Mouse (Mus musculus) forebrain, embryonic 13.5 days (tissue): ENCODE results near the gene Svip. TPM values are rescaled to one million over a fixed set of nuclear protein-coding genes. Genes with fewer than 3 reads are reported as not detected.
A peak's percentile ranks its signal among the peaks of the same experiment; 100 is the strongest.

Experiments
- ATAC-seq: fragments of 200-750 bp; cut with Nextera tagmentation; 2 replicates; pipeline ENCODE4 v1.8.0; 2017
- H3K27ac ChIP-seq: fragments of 300-500 bp; sonication (generic); 2 replicates; pipeline ENCODE4 v1.5.1; 2015; ENCODE audit warnings: inconsistent platforms, mild to moderate bottlenecking, moderate library complexity
- H3K27me3 ChIP-seq: fragments of 300-500 bp; sonication (generic); 2 replicates; pipeline ENCODE4 v1.6.1; 2015; ENCODE audit warnings: mild to moderate bottlenecking, inconsistent platforms
- H3K36me3 ChIP-seq: fragments of 300-500 bp; sonication (generic); 2 replicates; pipeline ENCODE4 v1.6.1; 2015; ENCODE audit warnings: mild to moderate bottlenecking, inconsistent platforms; ENCODE audit not compliant: poor library complexity, severe bottlenecking
- H3K4me1 ChIP-seq: fragments of 300-500 bp; sonication (generic); 2 replicates; pipeline ENCODE4 v1.6.1; 2015; ENCODE audit warnings: inconsistent platforms
- H3K4me2 ChIP-seq: fragments of 300-500 bp; sonication (generic); 2 replicates; pipeline ENCODE4 v1.6.1; 2015; ENCODE audit warnings: inconsistent platforms, mild to moderate bottlenecking, moderate library complexity
- H3K4me3 ChIP-seq: fragments of 300-500 bp; sonication (generic); 2 replicates; pipeline ENCODE4 v1.5.1; 2015; ENCODE audit warnings: mild to moderate bottlenecking, inconsistent platforms
- H3K9ac ChIP-seq: fragments of 300-500 bp; sonication (generic); 2 replicates; pipeline ENCODE4 v1.6.1; 2015; ENCODE audit warnings: mild to moderate bottlenecking, inconsistent platforms
- H3K9me3 ChIP-seq: fragments of 300-500 bp; sonication (generic); replicated peaks from 2 replicates; pipeline ENCODE4 v1.6.1; 2016; ENCODE audit warnings: inconsistent platforms
- WGBS: fragments of 180-500 bp; shearing (Covaris S2); methylation state at CpG from one replicate; pipeline ENCODE4 v1.1.7; 2015; 5-methylcytosine and 5-hydroxymethylcytosine counted together
- polyA plus RNA-seq: library from polyadenylated mRNA; unstranded; fragments of >200 nt; fragmentation: Nextera tagmentation; extraction: Ambion mirVana; gene quantifications from 2 replicates; pipeline ENCODE4 v1.2.1, GENCODE M21; 2015

Svip gene
- polyA plus RNA-seq = 22.0 and 22.3 TPM in 2 replicates

DNA sequence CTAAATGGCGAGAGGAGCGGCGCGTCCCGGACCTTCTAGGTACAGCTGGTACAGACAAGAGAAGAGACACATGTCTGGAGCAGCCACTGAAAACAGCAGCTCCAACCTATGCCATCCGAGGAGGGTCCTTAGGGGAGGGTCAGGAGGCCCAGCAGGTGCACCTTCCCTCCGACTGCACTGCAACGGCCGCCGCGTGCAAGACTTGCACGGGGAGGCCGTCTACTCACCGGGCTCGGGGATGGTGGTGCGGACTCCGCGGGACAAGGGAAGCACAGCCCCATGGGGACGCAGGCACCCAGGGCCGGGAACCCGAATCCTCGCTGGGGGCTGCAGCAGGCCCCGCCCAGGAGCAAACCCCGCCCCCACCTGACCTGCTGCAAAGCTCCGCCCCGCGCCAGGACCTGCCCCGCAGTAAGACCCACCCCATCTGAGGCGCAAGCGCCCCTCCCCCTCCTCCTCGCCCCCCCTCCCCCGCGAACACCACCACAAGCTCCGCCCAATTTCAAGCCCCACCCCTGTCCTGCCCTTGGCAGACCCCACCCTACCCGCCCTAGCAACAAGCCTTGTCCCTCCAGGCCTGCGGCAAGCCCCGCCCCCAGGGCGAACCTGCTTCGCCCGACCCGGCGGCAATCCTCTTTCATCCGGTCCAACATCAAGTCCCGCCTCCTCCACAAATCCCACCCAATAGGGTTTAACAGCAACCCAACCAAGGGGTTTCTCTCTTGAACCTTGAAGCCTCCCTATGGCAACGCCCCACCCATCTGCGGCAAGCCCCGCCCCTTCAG lies at the start of gene Svip:
Gene Svip (minus strand): TSS at position 508 of the 785 bp plus-strand sequence.
- peak within 1 kb of the TSS; percentile 68 for H3K4me2 ChIP-seq
- H3K27ac ChIP-seq = peak within 1 kb of the TSS; percentile 78
- peaks cover 4% of the 10 kb centered on the region; the same call in 1 of the 2 replicates for H3K36me3 ChIP-seq
- under 1% methylated on average over 37 of the region's 47 CpGs for WGBS
- H3K4me3 ChIP-seq = peak within 1 kb of the TSS; percentile 71
- peak within 1 kb of the TSS; percentile 73 for H3K9ac ChIP-seq
- no peaks in the 10 kb centered on the region for H3K9me3 ChIP-seq
- ATAC-seq = peak; percentile 98
- no peaks in the 10 kb centered on the region for H3K27me3 ChIP-seq
- peaks cover 4% of the 10 kb centered on the region; the same call in 1 of the 2 replicates for H3K4me1 ChIP-seq

DNA sequence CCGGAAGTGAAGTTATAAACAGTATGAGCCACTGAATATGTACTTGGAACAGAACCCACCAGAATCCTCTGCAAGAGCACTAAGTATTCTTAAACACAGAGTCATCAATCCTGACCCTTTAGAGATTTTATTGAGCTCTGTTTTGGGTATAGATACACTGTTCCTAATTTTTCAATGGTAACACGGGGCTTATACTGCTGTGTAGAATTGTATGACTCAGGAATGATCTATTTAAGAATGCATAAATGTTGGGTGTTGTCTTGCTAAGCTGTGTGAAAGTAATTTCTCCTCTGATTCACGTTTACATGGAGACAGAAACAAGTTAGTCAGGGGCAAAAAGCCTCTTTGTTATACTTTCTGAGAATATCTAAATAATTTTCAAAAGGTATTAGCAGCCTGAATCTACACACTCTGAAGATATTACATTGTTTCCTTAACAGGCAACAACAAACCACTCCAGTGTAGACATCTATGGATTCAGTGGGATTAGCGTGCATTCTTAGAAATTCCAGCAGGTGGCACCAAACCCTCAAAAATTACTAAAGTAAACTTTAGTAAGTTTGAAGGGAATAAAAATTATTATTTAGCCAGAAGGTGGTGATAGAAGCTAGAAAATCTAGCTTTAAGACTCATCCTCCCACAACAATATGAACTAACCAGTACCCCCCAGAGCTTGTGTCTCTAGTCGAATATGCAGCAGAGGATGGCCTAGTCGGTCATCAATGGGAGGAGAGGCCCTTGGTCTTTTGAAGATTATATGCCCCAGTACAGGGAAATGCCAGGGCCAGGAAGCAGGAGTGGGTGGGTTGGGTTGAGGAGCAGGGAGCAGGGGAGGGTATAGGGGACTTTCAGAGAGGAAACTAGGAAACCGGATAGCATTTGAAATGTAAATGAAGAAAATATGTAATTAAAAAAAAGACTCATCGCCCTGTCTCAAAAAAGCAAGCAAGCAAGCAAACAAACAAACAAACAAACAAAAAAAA lies 32.1 kb upstream of the Svip start:
- whole genome bisulfite sequencing = 50% methylated on average over 8 of the region's 8 CpGs
- H3K27me3 ChIP-seq = no peaks in the 10 kb centered on the region
- H3K36me3 ChIP-seq = no peaks in the 10 kb centered on the region
- H3K27ac ChIP-seq = no peak overlapping the region
- no peak overlapping the region for H3K9ac ChIP-seq
- no peaks in the 10 kb centered on the region for H3K9me3 ChIP-seq
- H3K4me1 ChIP-seq = no peaks in the 10 kb centered on the region
- H3K4me2 ChIP-seq = no peak overlapping the region
- ATAC-seq = peak; percentile 81
- no peak overlapping the region for H3K4me3 ChIP-seq

DNA sequence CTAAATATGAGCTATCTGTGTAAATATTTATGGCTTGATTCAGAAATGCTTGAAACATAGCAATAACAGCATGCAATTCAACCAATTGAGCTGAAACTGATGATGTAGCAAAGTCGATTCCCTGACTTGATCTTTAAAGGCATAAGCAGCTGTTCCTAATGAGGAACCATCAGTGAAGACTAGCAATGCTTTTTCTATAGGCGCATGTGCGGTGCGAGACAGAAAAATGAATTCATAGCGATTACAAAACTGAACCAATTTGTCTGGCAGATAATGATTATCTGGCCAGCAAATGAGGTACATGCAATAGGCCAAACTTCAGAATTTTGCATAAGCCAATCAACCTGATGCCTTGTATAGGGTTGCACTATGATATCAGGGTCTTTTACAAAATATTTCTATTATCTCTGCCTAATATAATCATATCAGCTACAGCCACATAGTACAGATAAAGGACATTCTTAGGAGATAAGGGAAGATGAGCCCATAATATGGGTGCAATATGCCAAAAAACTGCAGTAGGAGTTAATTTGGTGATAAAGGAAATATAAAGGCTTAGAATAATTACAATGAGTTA lies 18.3 kb upstream of the Svip start:
- H3K9ac ChIP-seq = no peak overlapping the region
- no peaks in the 10 kb centered on the region for H3K36me3 ChIP-seq
- H3K4me2 ChIP-seq = no peak overlapping the region
- H3K9me3 ChIP-seq = no peaks in the 10 kb centered on the region
- WGBS = 87% methylated on average over 5 of the region's 5 CpGs
- no peaks in the 10 kb centered on the region for H3K4me1 ChIP-seq
- H3K27me3 ChIP-seq = no peaks in the 10 kb centered on the region
- ATAC-seq = no peak
- no peak overlapping the region for H3K27ac ChIP-seq
- no peak overlapping the region for H3K4me3 ChIP-seq

- ATAC-seq = no peak
- no peaks in the 10 kb centered on the region for H3K9me3 ChIP-seq
Observed at GRCm38 (mm10) chr7:52022039-52022438, 16.2 kb upstream of the Svip start.

GRCm38 (mm10) chr7:52015628-52016027 lies 9.8 kb upstream of the Svip start, which contains the start of gene 1700015G11Rik:
Gene 1700015G11Rik, minus strand, starts transcription at chr7:52015728.
- WGBS = 90% methylated on average over 3 of the region's 3 CpGs
- no peak for ATAC-seq

More at GRCm38 (mm10) chr7:52022039-52022438, 16.2 kb upstream of the Svip start:
- Histone ChIP-seq H3K9ac (no peak overlapping the region), H3K27me3 (no peaks in the 10 kb centered on the region), H3K4me2 (no peak overlapping the region), H3K4me3 (no peak overlapping the region), H3K27ac (no peak overlapping the region), H3K36me3 (no peaks in the 10 kb centered on the region), H3K4me1 (no peaks in the 10 kb centered on the region)
- WGBS = 93% methylated on average over 4 of the region's 4 CpGs

DNA sequence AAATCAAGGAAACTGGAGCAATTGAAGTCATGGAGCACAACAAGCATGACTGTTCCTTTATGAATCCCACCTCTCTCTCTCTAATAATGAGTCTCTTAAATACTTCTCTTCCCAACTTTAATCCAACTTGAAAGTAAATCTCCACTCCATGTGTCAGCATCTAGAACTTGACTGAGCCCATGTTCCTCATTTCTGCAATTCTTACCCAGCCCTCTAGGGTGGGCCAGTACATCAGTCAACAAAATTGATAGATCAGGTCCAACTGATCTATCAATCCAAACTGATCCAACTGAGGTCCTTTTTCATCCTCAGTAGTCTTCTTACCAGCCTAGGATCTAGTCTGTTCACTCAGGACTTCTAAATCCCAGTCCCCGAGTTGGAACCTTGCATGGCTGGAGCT lies 9.4 kb upstream of the Svip start:
- no peak overlapping the region for H3K4me3 ChIP-seq

More at GRCm38 (mm10) chr7:52015628-52016027, 9.8 kb upstream of the Svip start, which contains the start of gene 1700015G11Rik:
- Histone ChIP-seq H3K27me3 (no peaks in the 10 kb centered on the region), H3K27ac (no peak within 1 kb of the TSS), H3K36me3 (no peaks in the 10 kb centered on the region), H3K9me3 (no peaks in the 10 kb centered on the region), H3K4me3 (no peak within 1 kb of the TSS), H3K4me2 (no peak within 1 kb of the TSS), H3K9ac (no peak within 1 kb of the TSS), H3K4me1 (no peaks in the 10 kb centered on the region)

DNA sequence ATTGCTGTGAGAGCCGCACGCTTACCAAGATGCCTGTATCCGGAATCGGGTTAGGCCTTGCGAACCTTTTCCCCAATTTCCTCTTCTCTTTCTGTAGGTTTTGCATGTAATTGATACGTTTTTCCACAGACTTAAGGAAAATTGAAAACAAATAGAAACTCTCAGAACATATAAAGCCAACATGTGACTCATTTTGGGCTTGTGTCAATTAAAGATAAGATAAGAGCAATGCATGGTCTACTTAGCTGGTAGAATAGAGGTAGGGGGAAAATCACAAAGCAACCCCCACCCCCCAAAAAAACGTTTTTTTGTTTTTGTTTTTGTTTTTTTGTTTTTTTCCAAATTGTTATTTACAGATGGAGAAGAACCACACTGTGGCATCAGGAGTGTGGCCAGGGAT lies 7.6 kb upstream of the Svip start:
- H3K27ac ChIP-seq = no peak overlapping the region
- H3K4me3 ChIP-seq = no peak overlapping the region
- no peaks in the 10 kb centered on the region for H3K9me3 ChIP-seq
- H3K27me3 ChIP-seq = no peaks in the 10 kb centered on the region
- no peaks in the 10 kb centered on the region for H3K36me3 ChIP-seq
- no peak overlapping the region for H3K4me2 ChIP-seq
- ATAC-seq = no peak
- 82% methylated on average over 7 of the region's 7 CpGs for WGBS
- no peak overlapping the region for H3K9ac ChIP-seq
- H3K4me1 ChIP-seq = no peaks in the 10 kb centered on the region

More for the DNA sequence above, 9.4 kb upstream of the Svip start:
- Histone ChIP-seq H3K9ac (no peak overlapping the region), H3K9me3 (no peaks in the 10 kb centered on the region), H3K27me3 (no peaks in the 10 kb centered on the region), H3K36me3 (no peaks in the 10 kb centered on the region), H3K4me2 (no peak overlapping the region), H3K4me1 (no peaks in the 10 kb centered on the region), H3K27ac (no peak overlapping the region)
- no peak for ATAC-seq
- WGBS = 88% methylated on average over 1 of the region's 1 CpGs

- Histone ChIP-seq H3K4me3 (no peak overlapping the region), H3K27ac (no peak overlapping the region), H3K27me3 (no peaks in the 10 kb centered on the region), H3K9ac (no peak overlapping the region), H3K4me2 (no peak overlapping the region), H3K36me3 (peaks cover 4% of the 10 kb centered on the region; the same call in 1 of the 2 replicates), H3K4me1 (peaks cover 4% of the 10 kb centered on the region; the same call in 1 of the 2 replicates), H3K9me3 (no peaks in the 10 kb centered on the region)
- no peak for ATAC-seq
- 94% methylated on average over 2 of the region's 2 CpGs for WGBS
Observed at GRCm38 (mm10) chr7:52007138-52007537, 1.3 kb upstream of the Svip start.

GRCm38 (mm10) chr7:52006296-52006630 lies 445 bp upstream of the Svip start:
- Histone ChIP-seq H3K27ac (no peak overlapping the region; the same call in 1 of the 2 replicates), H3K4me2 (peak overlapping the region; percentile 68), H3K4me1 (peaks cover 4% of the 10 kb centered on the region; the same call in 1 of the 2 replicates), H3K9ac (no peak overlapping the region), H3K36me3 (peaks cover 4% of the 10 kb centered on the region; the same call in 1 of the 2 replicates), H3K27me3 (no peaks in the 10 kb centered on the region), H3K9me3 (no peaks in the 10 kb centered on the region), H3K4me3 (peak overlapping the region; percentile 71)
- ATAC-seq = no peak; the same call in 1 of the 2 replicates
- under 1% methylated on average over 9 of the region's 9 CpGs for WGBS

DNA sequence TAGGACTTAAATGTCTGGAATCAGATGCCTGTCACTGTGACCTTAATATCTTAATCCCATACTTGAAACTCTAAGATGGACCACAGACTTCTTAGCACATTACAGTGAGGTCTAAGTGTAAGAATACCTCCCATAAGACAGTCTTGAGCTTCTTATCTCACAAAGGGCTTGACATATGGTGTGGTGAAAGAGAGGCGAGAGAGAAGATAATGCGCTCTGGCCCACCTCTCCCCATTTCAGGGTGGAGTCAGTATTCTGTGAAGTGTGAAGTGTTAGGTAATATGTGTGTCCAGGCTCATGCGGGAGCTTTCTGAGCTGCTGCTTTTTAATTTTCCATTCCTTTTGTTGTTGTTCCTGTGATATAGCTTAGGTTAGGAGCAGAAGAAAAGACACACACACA lies 14.8 kb downstream of the Svip start:
- Histone ChIP-seq H3K36me3 (no peaks in the 10 kb centered on the region; the same call in 1 of the 2 replicates), H3K4me1 (no peaks in the 10 kb centered on the region), H3K27ac (no peak overlapping the region), H3K9ac (no peak overlapping the region), H3K4me3 (no peak overlapping the region), H3K9me3 (no peaks in the 10 kb centered on the region), H3K4me2 (no peak overlapping the region), H3K27me3 (no peaks in the 10 kb centered on the region)
- ATAC-seq = no peak
- WGBS = 82% methylated on average over 3 of the region's 3 CpGs

GRCm38 (mm10) chr7:51986909-51987308 lies 18.9 kb downstream of the Svip start:
- Histone ChIP-seq H3K9me3 (no peaks in the 10 kb centered on the region), H3K4me3 (no peak overlapping the region), H3K4me2 (no peak overlapping the region), H3K36me3 (no peaks in the 10 kb centered on the region), H3K27me3 (no peaks in the 10 kb centered on the region), H3K4me1 (no peaks in the 10 kb centered on the region), H3K27ac (no peak overlapping the region), H3K9ac (no peak overlapping the region)
- 69% methylated on average over 6 of the region's 6 CpGs for WGBS
- ATAC-seq = no peak
